In the genomic region with DNA sequence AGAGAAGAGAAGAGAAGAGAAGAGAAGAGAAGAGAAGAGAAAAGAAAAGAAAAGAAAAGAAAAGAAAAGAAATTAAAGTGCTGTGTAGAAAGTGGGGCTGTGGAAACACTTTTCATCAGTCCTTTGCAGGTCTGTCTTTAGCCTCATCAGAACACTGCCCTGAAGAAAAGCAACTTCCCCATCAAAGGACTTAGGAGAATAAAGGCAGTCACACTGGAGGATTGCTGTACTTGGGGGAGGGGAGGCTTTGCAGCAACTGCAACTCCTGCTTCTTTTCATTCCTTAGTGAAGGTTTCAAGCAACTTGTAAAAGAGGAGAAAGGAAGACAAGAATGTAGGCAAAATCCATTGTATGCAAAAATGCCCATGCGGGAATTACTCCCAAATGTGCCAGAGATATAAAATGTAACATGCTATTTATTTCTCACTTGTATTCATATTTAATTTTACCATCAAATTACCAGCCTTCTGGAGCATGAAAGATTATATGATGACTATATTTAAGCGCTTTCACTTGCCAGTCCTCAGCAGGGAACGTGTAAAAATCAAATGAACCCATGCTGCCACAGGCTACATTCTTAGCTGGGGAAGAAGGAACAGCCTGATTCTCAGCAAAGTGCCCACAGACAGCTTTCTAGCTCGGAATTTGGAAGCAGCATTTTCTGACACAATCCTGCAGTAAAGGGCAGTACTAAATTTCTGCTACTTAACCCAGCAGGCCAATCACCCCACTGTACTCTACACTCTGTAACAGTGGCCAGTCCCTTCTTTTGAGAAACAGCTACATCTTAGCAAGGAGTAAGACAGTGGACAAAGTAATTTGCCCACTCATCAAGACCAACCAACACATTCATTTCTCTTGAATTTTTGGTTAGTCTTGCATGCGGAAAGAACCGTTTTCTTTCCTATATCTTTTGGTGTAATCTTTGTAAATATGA, we compare ENCODE assay signal across 17 mouse cellular contexts.
A peak's percentile ranks its signal among the peaks of the same experiment; 100 is the strongest.
DNase-seq lines count a peak whose midpoint lies in the region; ATAC-seq lines count a peak whose summit lies in the region.
"Had no signal": no experiment of that assay in that cellular context is flagged by ENCODE, and none has a peak within 500 bp of the region (broad histone marks: within the 10 kb centered on the region; RNA-seq: fewer than 3 reads in every experiment).

No protein-coding gene starts in this region.

- peaks cover 33% of the 10 kb centered on the region for H3K4me1 ChIP-seq in forebrain, embryonic 10.5 days
- peaks cover 19% of the 10 kb centered on the region for H3K4me1 ChIP-seq in midbrain, embryonic 13.5 days (replicated peaks)
- H3K4me1 ChIP-seq: neural tube, embryonic 12.5 days had no signal

- WGBS in forebrain, embryonic 10.5 days, result 49% methylated on average over 6 of the region's 6 CpGs
- 42% methylated on average over 6 of the region's 6 CpGs for WGBS in midbrain, embryonic 13.5 days

- H3K4me3 ChIP-seq in forebrain, embryonic 10.5 days, result no peak overlapping the region
- no peak overlapping the region for H3K4me3 ChIP-seq in midbrain, embryonic 13.5 days (replicated peaks)
- H3K4me3 ChIP-seq: erythroblast, embryonic 14.5 days; heart, embryonic 12.5 days; limb, embryonic 13.5 days; neural tube, embryonic 12.5 days had no signal

- peak overlapping the region; percentile 67; the same call in 1 of the 2 replicates for H3K27ac ChIP-seq in forebrain, embryonic 10.5 days
- peak overlapping the region; percentile 61 for H3K27ac ChIP-seq in midbrain, embryonic 13.5 days
- H3K27ac ChIP-seq: limb, embryonic 13.5 days; neural tube, embryonic 12.5 days had no signal

- DNase-seq in embryo, embryonic 11 days, result peak; percentile 24
- DNase-seq in embryo, embryonic 10.5 days (ENCODE audit: low spot score), result no peak
- peak; percentile 11 for DNase-seq in ZHBTc4 (ENCODE audit: low read depth, low spot score)
- no peak for DNase-seq in forebrain, embryonic 10.5 days (ENCODE audit: extremely low spot score, low spot score)
- DNase-seq in thymus, adult 18-20 months, result no peak
- no peak for DNase-seq in ovary, adult 18-20 months (ENCODE audit: low spot score)
- DNase-seq: gastrocnemius, postnatal 14 days; kidney, postnatal 10 days; lung, adult 18-20 months; thymus, adult 2 months had no signal

- H3K9me3 ChIP-seq in forebrain, embryonic 10.5 days, result no peaks in the 10 kb centered on the region
- H3K9me3 ChIP-seq in midbrain, embryonic 13.5 days, result no peaks in the 10 kb centered on the region
- H3K9me3 ChIP-seq: G1E; heart, embryonic 12.5 days; limb, embryonic 13.5 days; neural tube, embryonic 12.5 days had no signal

- no peaks in the 10 kb centered on the region for H3K36me3 ChIP-seq in forebrain, embryonic 10.5 days (replicated peaks)
- H3K36me3 ChIP-seq in midbrain, embryonic 13.5 days, result no peaks in the 10 kb centered on the region
- H3K36me3 ChIP-seq: G1E; heart, embryonic 12.5 days; limb, embryonic 13.5 days; neural tube, embryonic 12.5 days had no signal

- H3K4me2 ChIP-seq in midbrain, embryonic 13.5 days (replicated peaks), result no peak overlapping the region
- H3K4me2 ChIP-seq: heart, embryonic 12.5 days; limb, embryonic 13.5 days; neural tube, embryonic 12.5 days had no signal

- ATAC-seq in midbrain, embryonic 13.5 days, result peak; percentile 58; the same call in 1 of the 2 replicates
- ATAC-seq: activated CD4-positive, CD25-positive, alpha-beta regulatory T cell, adult 4 months had no signal

- no peaks in the 10 kb centered on the region for H3K27me3 ChIP-seq in forebrain, embryonic 10.5 days (ENCODE audit: poor library complexity, severe bottlenecking)
- H3K27me3 ChIP-seq in midbrain, embryonic 13.5 days, result no peaks in the 10 kb centered on the region
- H3K27me3 ChIP-seq: heart, embryonic 12.5 days; limb, embryonic 13.5 days; neural tube, embryonic 12.5 days had no signal

- no peak overlapping the region for H3K9ac ChIP-seq in midbrain, embryonic 13.5 days (replicated peaks)
- H3K9ac ChIP-seq: heart, embryonic 12.5 days; limb, embryonic 13.5 days; neural tube, embryonic 12.5 days had no signal

Comparison
In these comparisons a context has a peak if more than half of its experiments do, and no peak if none do; other contexts are left out.
1. DNase-seq: peak in embryo, embryonic 11 days (single experiment) and ZHBTc4 (single experiment); none in embryo, embryonic 10.5 days (single experiment), forebrain, embryonic 10.5 days (single experiment), thymus, adult 18-20 months (0 of 2) and ovary, adult 18-20 months (single experiment).